Mouse (Mus musculus) spleen, adult 2 months (tissue): ENCODE results near the gene Pmel. TPM values are rescaled to one million over a fixed set of nuclear protein-coding genes. Genes with fewer than 3 reads are reported as not detected.
A peak's percentile ranks its signal among the peaks of the same experiment; 100 is the strongest.

Source experiments
- DNase-seq, 2 experiments: peaks; one replicate each; pipeline versions ENCODE4 v3.0.0 to v3.0.0-alpha.2; 2012 to 2021; ENCODE audit warnings: low spot score in 2 of 2, low read depth in 1 of 2
- H3K27ac ChIP-seq: fragments of 200-500 bp; 2 replicates; pipeline ENCODE4 v1.5.1; 2012; ENCODE audit warnings: low read length, inconsistent platforms; ENCODE audit not compliant: insufficient read depth
- H3K27me3 ChIP-seq: fragments of 200-500 bp; 2 replicates; pipeline ENCODE4 v1.6.1; 2012; ENCODE audit warnings: mild to moderate bottlenecking, moderate library complexity, low read length, inconsistent platforms; ENCODE audit not compliant: control insufficient read depth, insufficient read depth
- H3K36me3 ChIP-seq: fragments of 200-500 bp; 2 replicates; pipeline ENCODE4 v1.6.1; 2012; ENCODE audit warnings: mild to moderate bottlenecking, low read length, inconsistent platforms; ENCODE audit not compliant: control insufficient read depth, insufficient read depth
- H3K4me1 ChIP-seq: fragments of 200-500 bp; 2 replicates; pipeline ENCODE4 v1.6.1; 2011; ENCODE audit warnings: inconsistent platforms; ENCODE audit not compliant: control insufficient read depth, insufficient read depth, insufficient read length
- H3K4me3 ChIP-seq: fragments of 200-500 bp; 2 replicates; pipeline ENCODE4 v1.5.1; 2011; ENCODE audit warnings: mild to moderate bottlenecking, inconsistent platforms; ENCODE audit not compliant: insufficient read depth, insufficient read length; ENCODE audit errors: extremely low read depth
- CTCF ChIP-seq: fragments of 200-500 bp; IDR thresholded peaks from 2 replicates; pipeline ENCODE4 v1.5.1; 2011; ENCODE audit warnings: mild to moderate bottlenecking, inconsistent platforms; ENCODE audit not compliant: insufficient read depth, insufficient read length, insufficient replicate concordance; ENCODE audit errors: extremely low read depth
- POLR2A ChIP-seq: fragments of 200-500 bp; IDR thresholded peaks from 2 replicates; pipeline ENCODE4 v1.6.1; 2011; ENCODE audit warnings: low read depth, low read length, inconsistent platforms
- WGBS: fragments of 180-500 bp; shearing (Covaris S2); methylation state at CpG from one replicate; pipeline ENCODE4 v1.1.7; 2018; 5-methylcytosine and 5-hydroxymethylcytosine counted together
- polyA plus RNA-seq: library from polyadenylated mRNA; depleted of rRNA; stranded (reverse); fragments of >200 nt; gene quantifications from 2 replicates; pipeline ENCODE4 v1.2.3, GENCODE M21; 2012

Gene Pmel
- polyA plus RNA-seq, 1 experiment, result 9.3 TPM

GRCm38 (mm10) chr10:128664808-128665207, 39.2 kb upstream of the Pmel start:
- H3K4me3 ChIP-seq, result no peak overlapping the region
- DNase-seq, result no peak
- WGBS, result 75% methylated on average over 3 of the region's 3 CpGs
- H3K27ac ChIP-seq, result no peak overlapping the region
- no peaks in the 10 kb centered on the region for H3K36me3 ChIP-seq
- 0 out of 2 replicates have a peak, but pooled peaks cover 1% of the 10 kb centered on the region for H3K27me3 ChIP-seq
- TF ChIP-seq CTCF (no peak), POLR2A (no peak)
- H3K4me1 ChIP-seq, result peaks cover 7% of the 10 kb centered on the region

GRCm38 (mm10) chr10:128665307-128665706, 38.7 kb upstream of the Pmel start:
- no peak for TF ChIP-seq POLR2A
- no peak for TF ChIP-seq CTCF
- no peak for DNase-seq
- Histone ChIP-seq H3K36me3 (no peaks in the 10 kb centered on the region), H3K4me1 (peaks cover 7% of the 10 kb centered on the region), H3K4me3 (no peak overlapping the region), H3K27me3 (0 out of 2 replicates have a peak, but pooled peaks cover 1% of the 10 kb centered on the region), H3K27ac (no peak overlapping the region)
- WGBS, result 76% methylated on average over 3 of the region's 3 CpGs

GRCm38 (mm10) chr10:128665806-128666205, 38.2 kb upstream of the Pmel start:
- H3K36me3 ChIP-seq, result 0 out of 2 replicates have a peak, but pooled peaks cover under 1% of the 10 kb centered on the region
- 96% methylated on average over 2 of the region's 2 CpGs for WGBS
- 0 out of 2 replicates have a peak, but pooled peaks cover 1% of the 10 kb centered on the region for H3K27me3 ChIP-seq
- no peak overlapping the region for H3K27ac ChIP-seq
- H3K4me1 ChIP-seq, result peaks cover 7% of the 10 kb centered on the region
- no peak for DNase-seq
- TF ChIP-seq POLR2A, result no peak
- no peak for TF ChIP-seq CTCF
- no peak overlapping the region for H3K4me3 ChIP-seq

GRCm38 (mm10) chr10:128668790-128669672, 35.0 kb upstream of the Pmel start:
- TF ChIP-seq POLR2A (no peak), CTCF (no peak)
- peak in 1 of 2 experiments; percentile 31 for DNase-seq
- 4% methylated on average over 42 of the region's 42 CpGs for WGBS
- Histone ChIP-seq H3K4me3 (peak overlapping the region; percentile 59), H3K27ac (no peak overlapping the region), H3K4me1 (peaks cover 11% of the 10 kb centered on the region), H3K36me3 (peaks cover 4% of the 10 kb centered on the region), H3K27me3 (0 out of 2 replicates have a peak, but pooled peaks cover 1% of the 10 kb centered on the region)

GRCm38 (mm10) chr10:128671148-128671547, 32.8 kb upstream of the Pmel start:
- H3K4me1 ChIP-seq, result peaks cover 11% of the 10 kb centered on the region
- H3K4me3 ChIP-seq, result no peak overlapping the region
- 95% methylated on average over 9 of the region's 9 CpGs for WGBS
- no peak overlapping the region for H3K27ac ChIP-seq
- no peak for DNase-seq
- no peak for TF ChIP-seq POLR2A
- TF ChIP-seq CTCF, result no peak
- 0 out of 2 replicates have a peak, but pooled peaks cover under 1% of the 10 kb centered on the region for H3K27me3 ChIP-seq
- H3K36me3 ChIP-seq, result peaks cover 4% of the 10 kb centered on the region

GRCm38 (mm10) chr10:128673763-128674468, 30.1 kb upstream of the Pmel start, which contains the start of gene Suox:
Gene Suox, minus strand, starts transcription at chr10:128674073.
- DNase-seq, result peak; percentile 50 to 80
- 1% methylated on average over 60 of the region's 60 CpGs for WGBS

More at GRCm38 (mm10) chr10:128673763-128674468, 30.1 kb upstream of the Pmel start, which contains the start of gene Suox:
- TF ChIP-seq POLR2A (0 out of 2 replicates have a peak, but pooled peaks have one; percentile 6), CTCF (no peak)
- Histone ChIP-seq H3K27me3 (no peaks in the 10 kb centered on the region), H3K27ac (peak within 1 kb of the TSS; percentile 89), H3K36me3 (peaks cover 4% of the 10 kb centered on the region), H3K4me1 (peaks cover 9% of the 10 kb centered on the region), H3K4me3 (peak within 1 kb of the TSS; percentile 78)
